Mouse (Mus musculus) thymus, adult 2 months (tissue): ENCODE results near the gene Aqp6.

Experiments
- CTCF ChIP-seq: fragments of 200-500 bp; IDR thresholded peaks from 2 replicates; pipeline ENCODE4 v1.5.1; 2012; ENCODE audit warnings: mild to moderate bottlenecking, control low read depth, low read length, moderate library complexity, borderline replicate concordance; ENCODE audit not compliant: control insufficient read depth, poor library complexity, insufficient read depth; ENCODE audit errors: extremely low read depth
- POLR2A ChIP-seq: fragments of 200-500 bp; IDR thresholded peaks from 2 replicates; pipeline ENCODE4 v1.6.1; 2012; ENCODE audit warnings: mild to moderate bottlenecking, low read length, control low read depth, moderate library complexity; ENCODE audit not compliant: control insufficient read depth, poor library complexity, insufficient read depth; ENCODE audit errors: extremely low read depth

DNA sequence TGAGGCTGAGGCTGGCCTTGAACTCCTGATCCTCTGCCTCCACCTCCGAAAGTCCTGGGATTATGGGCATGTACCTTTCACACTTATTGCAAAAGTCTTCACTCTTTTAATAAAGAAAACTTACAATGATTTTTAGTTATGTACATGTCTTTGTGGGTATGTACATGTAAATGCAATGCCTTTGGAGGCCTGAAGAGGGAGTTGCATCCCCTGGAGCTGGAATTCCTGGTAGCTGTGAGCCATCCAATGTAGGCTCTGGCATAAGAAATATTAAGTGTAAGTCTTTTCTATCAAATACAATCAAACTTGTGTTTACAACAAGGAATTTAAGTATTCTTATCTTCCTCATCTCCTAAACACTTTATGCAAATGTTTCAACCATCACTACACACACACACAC lies 42.3 kb upstream of the Aqp6 start:
- no peak for TF ChIP-seq CTCF
- no peak for TF ChIP-seq POLR2A
